Mouse (Mus musculus) frontal cortex, postnatal 25 days (tissue): ENCODE data around the gene D430041D05Rik.
"Not testable (repeated sequence)": the region's sequence is repeated elsewhere in the genome, so short reads cannot be mapped to it uniquely, and the experiment has no call there.

Experiments
- DNase-seq, 2 experiments: peaks; one replicate each; pipeline ENCODE4 v3.0.0; 2022; ENCODE audit warnings: low spot score in 2 of 2

Gene D430041D05Rik

DNA sequence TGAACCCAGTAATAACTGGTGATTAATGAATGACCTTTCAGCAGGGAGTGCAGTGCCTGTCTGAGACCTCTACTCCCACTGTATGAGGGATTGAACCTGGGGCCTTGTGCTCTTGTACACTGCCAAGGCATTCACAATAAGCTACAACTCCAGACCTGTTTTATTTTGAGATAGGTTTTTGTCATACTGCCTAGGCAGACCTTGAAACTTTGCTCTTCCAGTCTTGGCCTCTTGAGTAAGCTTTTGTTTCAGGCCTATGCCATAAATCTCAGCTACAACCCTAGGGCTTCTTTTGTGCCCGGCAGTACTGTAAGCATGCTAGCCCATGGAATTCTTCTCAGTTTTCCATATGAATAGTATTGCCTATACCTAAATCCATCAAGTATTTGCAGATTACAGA is 291.7 kb downstream of the D430041D05Rik start:
- DNase-seq = no peak

DNA sequence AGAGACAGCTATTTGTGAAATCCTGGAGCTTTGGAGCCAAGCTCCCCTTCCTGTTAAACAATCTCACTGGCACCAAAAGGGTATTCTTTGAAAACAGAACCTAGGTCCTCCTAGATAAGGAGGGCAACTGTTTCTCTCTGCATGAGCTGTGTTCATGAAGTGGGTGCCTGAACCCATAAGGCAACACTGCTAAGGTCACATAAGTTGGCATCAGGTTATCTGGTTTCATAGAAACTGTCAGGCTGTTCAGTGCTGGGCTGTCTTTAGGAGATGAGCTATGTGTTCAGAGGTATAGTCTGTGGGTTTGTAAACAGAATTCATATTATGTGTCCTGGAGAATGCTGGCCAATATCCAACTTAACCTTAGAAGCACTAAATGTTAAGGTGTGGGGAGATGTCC is 293.6 kb downstream of the D430041D05Rik start:
- not testable (repeated sequence) for DNase-seq

DNA sequence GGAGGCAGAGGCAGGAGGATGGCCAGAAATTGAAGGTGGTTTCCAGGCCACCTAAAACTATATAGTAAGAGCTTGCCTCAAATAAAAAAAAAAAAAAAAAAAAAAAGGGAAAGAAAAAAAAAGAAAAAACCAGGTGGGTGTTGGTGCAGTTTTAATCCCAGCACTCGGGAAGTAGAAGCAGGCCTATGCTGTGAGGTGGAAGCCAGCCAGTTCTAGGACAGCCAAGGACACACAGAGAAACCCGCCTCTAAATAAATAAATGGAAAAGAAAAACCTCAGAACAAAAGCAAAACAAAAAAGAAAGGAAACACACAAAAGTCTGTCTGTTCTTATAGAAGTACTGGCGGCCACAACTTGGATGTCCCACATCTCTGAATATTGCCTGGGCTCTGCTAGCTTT is 295.9 kb downstream of the D430041D05Rik start:
- DNase-seq = no peak

DNA sequence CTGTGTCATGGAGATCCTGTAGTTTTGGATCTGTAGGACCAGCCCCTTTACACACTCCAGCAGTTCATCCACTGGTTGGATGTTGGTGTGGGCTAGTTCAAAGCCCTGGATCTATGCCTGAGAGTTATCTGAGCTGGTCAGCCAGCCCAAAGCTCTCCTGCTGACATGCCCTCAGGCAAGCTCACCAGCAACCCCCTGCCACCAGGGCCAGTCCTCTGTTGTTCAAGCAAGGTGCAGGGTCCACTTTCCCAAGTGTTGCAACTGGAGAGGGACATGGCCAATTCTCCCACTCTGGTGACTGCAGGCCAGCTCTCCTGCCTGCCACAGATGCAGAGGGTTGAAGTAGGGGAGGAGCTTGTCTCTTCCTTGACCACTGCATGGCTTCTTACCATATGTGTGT is 297.2 kb downstream of the D430041D05Rik start:
- DNase-seq = not testable (repeated sequence)

DNA sequence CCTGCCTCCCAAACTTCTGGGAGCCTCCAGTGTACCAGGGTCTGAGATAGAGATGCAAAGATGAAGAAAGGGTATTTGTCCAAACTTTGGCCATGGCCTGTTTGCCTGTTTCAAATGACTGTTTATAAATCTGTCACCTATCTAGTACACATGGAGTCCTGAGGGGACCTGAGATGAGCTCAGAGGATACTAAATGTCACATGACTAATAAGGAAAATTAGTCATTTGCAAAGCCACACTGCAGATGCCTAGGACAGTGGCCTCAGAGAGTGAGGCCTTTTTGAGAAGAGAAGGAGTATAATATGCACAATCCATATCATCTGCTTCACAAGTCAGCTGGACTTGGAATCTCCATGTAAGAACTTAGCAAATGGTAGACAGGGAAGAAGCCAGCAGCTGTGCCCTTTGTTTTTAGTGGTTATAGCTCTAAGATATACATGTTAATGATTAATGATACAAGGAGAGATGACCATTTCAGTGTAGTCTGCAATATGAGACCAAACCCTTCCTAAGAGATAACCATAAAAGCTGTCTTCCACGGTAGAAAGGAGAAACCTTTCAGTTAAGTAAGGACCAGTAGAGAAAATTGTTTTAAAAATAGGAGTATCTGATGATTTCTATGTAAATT is 299.5 kb downstream of the D430041D05Rik start:
- not testable (repeated sequence) for DNase-seq

DNA sequence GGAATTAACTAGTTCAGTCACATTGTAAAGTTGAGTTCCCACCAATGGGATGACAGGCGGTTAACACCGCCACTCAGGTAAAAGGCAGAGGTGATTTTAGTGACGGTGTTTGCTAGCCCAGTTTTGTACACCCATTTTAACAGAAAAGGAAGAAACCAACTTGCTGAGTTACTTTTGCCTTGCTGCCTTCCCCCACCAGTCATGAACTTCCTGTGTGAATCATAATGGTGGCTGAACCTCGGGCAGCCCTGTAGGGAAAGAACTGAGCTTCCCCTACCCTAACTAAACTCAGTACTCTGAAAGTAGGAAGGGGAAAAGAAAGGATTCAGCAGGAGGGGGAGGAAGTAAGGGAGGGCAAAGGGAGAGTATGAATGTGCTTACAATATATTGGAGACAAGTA is 300.8 kb downstream of the D430041D05Rik start:
- no peak for DNase-seq

GRCm38 (mm10) chr2:104109528-104109927 is 301.3 kb downstream of the D430041D05Rik start:
- no peak for DNase-seq

DNA sequence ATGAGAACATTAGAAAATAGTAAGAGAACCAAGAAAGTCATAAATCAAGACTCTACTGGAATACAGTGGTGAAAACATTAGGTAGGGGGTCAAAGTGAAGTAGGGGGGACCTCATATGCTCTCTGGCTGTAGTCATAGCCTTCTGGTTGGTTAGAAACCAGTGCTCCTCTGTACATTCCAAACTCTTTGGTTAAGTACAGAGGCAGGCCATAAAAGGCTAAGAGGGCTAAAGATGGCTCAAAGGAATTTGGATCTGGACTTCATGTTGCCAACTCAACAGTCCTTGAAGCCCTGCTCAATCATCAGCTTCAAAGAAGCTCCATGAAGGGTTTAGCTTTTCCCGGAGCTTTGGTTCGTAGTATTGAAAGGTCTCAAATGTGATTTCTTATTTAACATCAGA is 301.8 kb downstream of the D430041D05Rik start:
- not testable (repeated sequence) for DNase-seq

DNA sequence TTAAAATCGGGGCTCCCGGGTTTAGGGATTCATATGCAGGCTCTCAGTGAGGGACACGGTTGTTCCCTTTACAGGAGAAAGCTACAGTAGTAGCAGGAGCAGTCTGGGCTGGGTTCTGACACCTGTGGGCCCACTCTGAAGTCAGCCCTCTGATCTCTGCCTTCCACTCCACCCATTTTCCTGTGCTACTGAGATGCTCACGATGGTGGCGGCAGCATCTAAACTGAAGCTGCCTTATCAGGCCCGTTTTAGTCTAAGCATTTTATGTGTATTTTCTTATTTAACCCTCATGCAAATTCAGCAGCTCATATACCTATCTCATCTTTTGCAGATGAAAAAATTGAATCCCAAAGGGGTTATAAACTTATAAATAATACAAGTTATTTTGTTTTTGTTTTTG is 306.0 kb downstream of the D430041D05Rik start:
- DNase-seq = no peak

- DNase-seq = no peak
These were observed 310.9 kb downstream of the D430041D05Rik start for GRCm38 (mm10) chr2:104099946-104100345.

GRCm38 (mm10) chr2:104099231-104099585 is 311.6 kb downstream of the D430041D05Rik start:
- DNase-seq = no peak

GRCm38 (mm10) chr2:104098529-104099230 is 312.1 kb downstream of the D430041D05Rik start:
- DNase-seq = no peak

DNA sequence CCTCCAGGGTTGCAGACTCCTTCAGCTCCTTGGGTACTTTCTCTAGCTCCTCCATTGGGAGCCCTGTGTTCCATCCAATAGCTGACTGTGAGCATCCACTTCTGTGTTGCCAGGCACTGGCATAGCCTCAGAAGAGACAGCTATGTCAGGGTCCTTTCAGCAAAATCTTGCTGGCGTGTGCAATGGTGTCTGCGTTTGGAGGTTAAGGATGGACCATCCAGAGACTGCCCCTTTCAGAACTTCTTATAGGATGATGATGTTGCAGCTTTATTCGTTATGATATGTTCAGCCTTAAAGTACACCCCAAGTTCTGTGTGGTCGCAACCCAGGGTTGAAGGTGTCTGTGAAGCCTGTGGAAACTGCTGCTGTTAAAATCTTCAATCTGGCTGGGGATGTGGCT is 313.4 kb downstream of the D430041D05Rik start:
- not testable (repeated sequence) for DNase-seq

DNA sequence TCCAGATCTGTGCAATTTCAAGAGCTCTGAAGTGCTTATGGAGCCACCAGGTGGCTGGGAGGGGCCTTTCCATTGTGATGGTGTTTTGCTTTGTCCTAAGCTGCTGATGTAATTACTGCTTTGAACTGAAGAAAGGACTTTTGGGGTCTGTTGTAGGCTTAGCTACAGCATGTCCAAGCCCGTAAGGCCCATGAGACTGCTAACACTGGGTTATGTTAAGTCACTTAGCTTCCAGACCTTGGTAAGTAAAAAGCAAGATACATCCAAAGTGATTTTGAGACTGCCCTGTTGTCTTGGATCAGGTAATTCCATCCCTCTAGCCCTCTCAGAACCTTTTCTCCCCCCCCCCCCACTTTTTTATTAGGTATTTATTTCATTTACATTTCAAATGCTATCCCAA is 314.0 kb downstream of the D430041D05Rik start:
- DNase-seq = not testable (repeated sequence)

GRCm38 (mm10) chr2:104096256-104096655 is 314.6 kb downstream of the D430041D05Rik start:
- DNase-seq = no peak

DNA sequence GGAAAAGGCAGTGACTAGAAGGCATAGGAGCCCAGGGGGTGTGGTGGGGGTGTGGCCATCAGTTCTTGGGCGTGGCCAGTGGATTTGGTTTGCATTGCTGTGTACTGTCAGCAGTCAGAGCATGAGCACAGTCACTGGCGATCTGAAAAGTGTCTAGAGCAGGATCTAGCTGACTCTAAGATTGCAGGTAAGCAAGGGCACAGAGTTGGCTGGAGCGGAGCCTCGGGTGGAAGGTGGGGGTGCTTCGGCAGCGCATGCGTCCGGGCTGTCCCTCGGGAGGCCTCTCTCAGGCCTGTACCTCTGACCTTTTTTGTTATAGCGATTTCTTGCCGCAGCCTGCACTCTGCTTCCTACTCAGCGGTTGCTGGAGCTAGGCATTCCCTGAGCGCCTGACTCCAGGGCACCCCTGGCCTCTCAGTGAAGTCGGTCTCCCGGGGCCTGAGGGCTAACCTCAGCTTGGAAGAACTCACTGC is 315.0 kb downstream of the D430041D05Rik start, which contains the start of gene Cd59a:
Cd59a (plus strand) TSS at position 61 of the 473 bp plus-strand sequence.
- peak; percentile 9 to 15 for DNase-seq

- DNase-seq = no peak
These were observed 317.5 kb downstream of the D430041D05Rik start for GRCm38 (mm10) chr2:104093305-104093704.
